Mouse (Mus musculus): ENCODE results near the gene Clstn3. TPM values are rescaled to one million over a fixed set of nuclear protein-coding genes. Genes with fewer than 3 reads are reported as not detected.
"Not testable (repeated sequence)": the region's sequence is repeated elsewhere in the genome, so short reads cannot be mapped to it uniquely, and the experiment has no call there.

Gene Clstn3
- polyA plus RNA-seq, 1 experiment from 2014 or later: 2.7 TPM

- Histone ChIP-seq H3K4me1 (replicated peaks; ENCODE audit: control insufficient read depth, insufficient read depth, low read length) (no peaks in the 10 kb centered on the region), H3K27ac (ENCODE audit: low read depth, low read length) (no peak overlapping the region), H3K4me3 (ENCODE audit: low read depth, low read length) (no peak overlapping the region), H3K27me3 (replicated peaks; ENCODE audit: control insufficient read depth, insufficient read depth, low read length) (no peaks in the 10 kb centered on the region), H3K9ac (ENCODE audit: low read depth, low read length) (no peak overlapping the region), H3K36me3 (ENCODE audit: control insufficient read depth, insufficient read depth) (peaks cover 50% of the 10 kb centered on the region), H3K4me2 (replicated peaks; ENCODE audit: low read depth) (no peak overlapping the region), H3K9me3 (ENCODE audit: control insufficient read depth) (no peaks in the 10 kb centered on the region)
- no peak for ATAC-seq
- no peak for TF ChIP-seq CTCF (IDR thresholded peaks at IDR 0.05; ENCODE audit: low read depth)
- 87% methylated on average over 5 of the region's 5 CpGs for WGBS
These were observed 56.2 kb downstream of the Clstn3 start for GRCm38 (mm10) chr6:124408355-124408754.

GRCm38 (mm10) chr6:124407180-124407579, 57.4 kb downstream of the Clstn3 start:
- Histone ChIP-seq H3K4me3 (ENCODE audit: low read depth, low read length) (no peak overlapping the region), H3K9me3 (ENCODE audit: control insufficient read depth) (no peaks in the 10 kb centered on the region), H3K36me3 (ENCODE audit: control insufficient read depth, insufficient read depth) (peaks cover 58% of the 10 kb centered on the region), H3K4me2 (replicated peaks; ENCODE audit: low read depth) (no peak overlapping the region), H3K9ac (ENCODE audit: low read depth, low read length) (no peak overlapping the region), H3K4me1 (replicated peaks; ENCODE audit: control insufficient read depth, insufficient read depth, low read length) (no peaks in the 10 kb centered on the region), H3K27ac (ENCODE audit: low read depth, low read length) (no peak overlapping the region), H3K27me3 (replicated peaks; ENCODE audit: control insufficient read depth, insufficient read depth, low read length) (no peaks in the 10 kb centered on the region)
- no peak for ATAC-seq
- TF ChIP-seq CTCF (IDR thresholded peaks at IDR 0.05; ENCODE audit: low read depth): no peak

GRCm38 (mm10) chr6:124406326-124406725, 58.3 kb downstream of the Clstn3 start:
- Histone ChIP-seq H3K9ac (ENCODE audit: low read depth, low read length) (no peak overlapping the region), H3K27me3 (replicated peaks; ENCODE audit: control insufficient read depth, insufficient read depth, low read length) (no peaks in the 10 kb centered on the region), H3K36me3 (ENCODE audit: control insufficient read depth, insufficient read depth) (peaks cover 63% of the 10 kb centered on the region), H3K4me3 (ENCODE audit: low read depth, low read length) (no peak overlapping the region), H3K27ac (ENCODE audit: low read depth, low read length) (no peak overlapping the region), H3K9me3 (ENCODE audit: control insufficient read depth) (no peaks in the 10 kb centered on the region), H3K4me1 (replicated peaks; ENCODE audit: control insufficient read depth, insufficient read depth, low read length) (no peaks in the 10 kb centered on the region), H3K4me2 (replicated peaks; ENCODE audit: low read depth) (no peak overlapping the region)
- TF ChIP-seq CTCF (IDR thresholded peaks at IDR 0.05; ENCODE audit: low read depth): no peak
- 74% methylated on average over 10 of the region's 10 CpGs for WGBS
- ATAC-seq: peak; percentile 42; the same call in 1 of the 2 replicates

GRCm38 (mm10) chr6:124399738-124400137, 64.9 kb downstream of the Clstn3 start:
- WGBS: 90% methylated on average over 6 of the region's 6 CpGs
- no peak overlapping the region for H3K9ac ChIP-seq (ENCODE audit: low read depth, low read length)
- peaks cover 83% of the 10 kb centered on the region for H3K36me3 ChIP-seq (ENCODE audit: control insufficient read depth, insufficient read depth)
- no peak overlapping the region for H3K27ac ChIP-seq (ENCODE audit: low read depth, low read length)
- TF ChIP-seq CTCF (IDR thresholded peaks at IDR 0.05; ENCODE audit: low read depth): no peak
- no peak for ATAC-seq
- no peaks in the 10 kb centered on the region for H3K9me3 ChIP-seq (ENCODE audit: control insufficient read depth)
- no peaks in the 10 kb centered on the region for H3K27me3 ChIP-seq (replicated peaks; ENCODE audit: control insufficient read depth, insufficient read depth, low read length)
- no peaks in the 10 kb centered on the region for H3K4me1 ChIP-seq (replicated peaks; ENCODE audit: control insufficient read depth, insufficient read depth, low read length)
- no peak overlapping the region for H3K4me2 ChIP-seq (replicated peaks; ENCODE audit: low read depth)
- no peak overlapping the region for H3K4me3 ChIP-seq (ENCODE audit: low read depth, low read length)

GRCm38 (mm10) chr6:124394991-124395390, 69.6 kb downstream of the Clstn3 start:
- not testable (repeated sequence) for H3K4me2 ChIP-seq (replicated peaks; ENCODE audit: low read depth); ATAC-seq; H3K4me1 ChIP-seq (replicated peaks; ENCODE audit: control insufficient read depth, insufficient read depth, low read length); H3K4me3 ChIP-seq (ENCODE audit: low read depth, low read length); H3K27me3 ChIP-seq (replicated peaks; ENCODE audit: control insufficient read depth, insufficient read depth, low read length); H3K9me3 ChIP-seq (ENCODE audit: control insufficient read depth); H3K27ac ChIP-seq (ENCODE audit: low read depth, low read length); H3K9ac ChIP-seq (ENCODE audit: low read depth, low read length)
- H3K36me3 ChIP-seq (ENCODE audit: control insufficient read depth, insufficient read depth): peaks cover 39% of the 10 kb centered on the region
- over 99% methylated on average over 3 of the region's 3 CpGs for WGBS

Other genes starting within 250 kb of the Clstn3 start
- gene Vmn2r27, start 232.9 kb downstream of the Clstn3 start, polyA plus RNA-seq (2015; fragmentation: Nextera tagmentation; extraction: Ambion mirVana): not detected in 2 replicates
- 0.51 and 0.63 TPM in 2 replicates for gene Cd163, start 160.1 kb downstream of the Clstn3 start, polyA plus RNA-seq (2015; fragmentation: Nextera tagmentation; extraction: Ambion mirVana)
- 30.1 and 33.6 TPM in 2 replicates for gene Pex5, start 49.7 kb downstream of the Clstn3 start, polyA plus RNA-seq (2015; fragmentation: Nextera tagmentation; extraction: Ambion mirVana)
- 1.9 TPM in 2 replicates for gene C1rl, start 28.3 kb upstream of the Clstn3 start, polyA plus RNA-seq (2015; fragmentation: Nextera tagmentation; extraction: Ambion mirVana)
- 6.9 and 7.5 TPM in 2 replicates for gene C1ra, start 47.6 kb upstream of the Clstn3 start, polyA plus RNA-seq (2015; fragmentation: Nextera tagmentation; extraction: Ambion mirVana)
- 9.1 and 10.4 TPM in 2 replicates for gene C1s1, start 77.6 kb upstream of the Clstn3 start, polyA plus RNA-seq (2015; fragmentation: Nextera tagmentation; extraction: Ambion mirVana)
- not detected in 2 replicates for gene C1rb, start 105.5 kb upstream of the Clstn3 start, polyA plus RNA-seq (2015; fragmentation: Nextera tagmentation; extraction: Ambion mirVana)
- not detected in 2 replicates for gene C1s2, start 171.3 kb upstream of the Clstn3 start, polyA plus RNA-seq (2015; fragmentation: Nextera tagmentation; extraction: Ambion mirVana)
- gene Lpcat3, start 198.2 kb upstream of the Clstn3 start, polyA plus RNA-seq (2015; fragmentation: Nextera tagmentation; extraction: Ambion mirVana): 209 and 212 TPM in 2 replicates
- gene Emg1, start 247.4 kb upstream of the Clstn3 start, polyA plus RNA-seq (2015; fragmentation: Nextera tagmentation; extraction: Ambion mirVana): 96.6 and 97.3 TPM in 2 replicates
- gene Phb2, start 247.5 kb upstream of the Clstn3 start, polyA plus RNA-seq (2015; fragmentation: Nextera tagmentation; extraction: Ambion mirVana): 249 and 255 TPM in 2 replicates

Measured in intestine, postnatal 0 days (tissue).